Mouse (Mus musculus): ENCODE data around the gene Lrr1.

DNA sequence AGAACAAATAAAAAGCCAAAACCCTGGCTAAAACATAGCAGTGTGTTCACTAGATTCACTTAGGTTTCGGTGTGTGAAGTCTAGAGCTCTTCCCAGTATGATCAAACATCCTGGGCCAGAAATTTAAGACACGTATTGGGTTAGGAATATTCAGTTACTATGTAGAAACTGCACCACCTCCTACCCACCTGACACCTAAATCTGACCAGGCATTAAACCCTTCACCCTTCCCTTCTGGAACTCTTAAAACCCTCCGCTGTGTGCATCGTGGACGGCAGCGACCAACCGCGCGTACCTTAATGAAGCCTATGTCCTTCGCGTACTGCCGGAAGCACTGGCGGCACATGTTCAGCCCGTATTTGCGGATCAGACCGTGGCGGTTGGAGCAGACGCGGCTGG lies 10.2 kb upstream of the Lrr1 start:
- no peak for TF ChIP-seq CTCF (IDR thresholded peaks at IDR 0.05; ENCODE audit: low read depth)
- TF ChIP-seq EP300 (optimal IDR thresholded peaks at IDR 0.05) = no peak
